Comparison of ENCODE assay signal across 8 mouse cellular contexts in the genomic region with DNA sequence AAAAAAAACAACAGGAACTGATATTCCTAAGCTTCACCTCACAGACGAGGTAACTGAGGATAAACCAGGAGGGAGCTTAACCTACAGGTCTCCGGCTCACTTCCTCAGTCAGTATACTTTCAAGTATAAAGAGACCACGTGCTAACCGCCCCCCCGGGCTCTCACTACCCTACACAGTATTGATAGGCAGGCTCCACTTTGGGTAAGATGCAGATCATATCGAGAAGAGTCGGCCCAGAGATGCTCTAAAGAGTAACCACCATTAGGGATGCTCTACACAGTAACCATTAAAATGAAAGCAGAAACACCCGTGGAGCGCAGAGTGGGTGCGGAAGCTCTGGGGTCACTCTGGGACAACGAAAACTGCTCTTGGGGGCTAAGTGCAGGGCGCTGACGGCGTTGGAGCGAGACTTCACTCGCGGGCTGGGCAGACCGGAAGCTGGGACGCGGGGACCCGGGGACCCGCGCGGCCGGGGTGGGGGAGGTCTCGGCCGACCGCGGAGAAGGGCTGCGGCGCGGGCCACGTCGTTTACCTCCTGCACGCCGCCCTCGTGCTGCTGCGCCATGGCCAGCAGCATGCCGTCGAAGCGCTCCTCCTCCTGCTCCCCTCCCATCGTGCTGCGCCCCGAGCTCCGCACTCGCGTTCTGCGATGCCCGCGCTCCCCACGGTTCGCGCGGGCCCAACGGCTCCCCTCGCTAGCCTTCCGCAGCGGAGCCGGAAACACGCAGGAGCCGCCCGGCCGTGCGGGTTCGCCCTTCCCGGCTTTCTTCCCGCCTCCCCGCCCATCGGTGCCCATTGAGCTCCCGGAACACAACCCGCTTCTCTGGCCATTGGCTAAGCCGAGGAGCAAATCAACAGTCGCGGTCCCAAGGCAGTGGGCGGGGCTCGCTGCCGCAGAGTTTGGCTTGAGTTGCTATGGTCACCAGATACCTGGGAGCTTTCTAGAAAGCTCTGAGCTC. TPM values are rescaled to one million over a fixed set of nuclear protein-coding genes. Genes with fewer than 3 reads are reported as not detected.
DNase-seq lines count a peak whose midpoint lies in the region; ATAC-seq and TF ChIP-seq lines count a peak whose summit lies in the region.

A gene (minus strand): TSS at position 725 of the 960 bp plus-strand sequence.

- under 1% methylated on average over 76 of the region's 77 CpGs for WGBS in heart, embryonic 12.5 days
- under 1% methylated on average over 68 of the region's 77 CpGs for whole genome bisulfite sequencing in kidney, postnatal 0 days
- under 1% methylated on average over 69 of the region's 77 CpGs for WGBS in liver, embryonic 11.5 days
- WGBS in stomach, embryonic 14.5 days: under 1% methylated on average over 66 of the region's 77 CpGs

- peaks cover 29% of the 10 kb centered on the region for H3K36me3 ChIP-seq in heart, embryonic 12.5 days
- peaks cover 8% of the 10 kb centered on the region; the same call in 1 of the 2 replicates for H3K36me3 ChIP-seq in kidney, postnatal 0 days (ENCODE audit: insufficient read depth, low read length)
- H3K36me3 ChIP-seq in liver, embryonic 11.5 days (ENCODE audit: control insufficient read depth, insufficient read depth, low read length): peaks cover 17% of the 10 kb centered on the region
- peaks cover 12% of the 10 kb centered on the region for H3K36me3 ChIP-seq in stomach, embryonic 14.5 days (ENCODE audit: control insufficient read depth, insufficient read depth, low read length)

- H3K9me3 ChIP-seq in heart, embryonic 12.5 days (replicated peaks): peaks cover 4% of the 10 kb centered on the region; the same call in 1 of the 2 replicates
- H3K9me3 ChIP-seq in kidney, postnatal 0 days (replicated peaks; ENCODE audit: low read length): no peaks in the 10 kb centered on the region
- no peaks in the 10 kb centered on the region for H3K9me3 ChIP-seq in liver, embryonic 11.5 days (ENCODE audit: control insufficient read depth, low read length)
- H3K9me3 ChIP-seq in stomach, embryonic 14.5 days (ENCODE audit: control insufficient read depth, low read depth, low read length): no peaks in the 10 kb centered on the region

- H3K4me2 ChIP-seq in heart, embryonic 12.5 days: peak within 1 kb of the TSS; percentile 91
- H3K4me2 ChIP-seq in kidney, postnatal 0 days (ENCODE audit: low read length): peak within 1 kb of the TSS; percentile 83
- peak within 1 kb of the TSS; percentile 96 for H3K4me2 ChIP-seq in liver, embryonic 11.5 days
- H3K4me2 ChIP-seq in stomach, embryonic 14.5 days (replicated peaks; ENCODE audit: low read depth, low read length): peak within 1 kb of the TSS; percentile 94

- H3K9ac ChIP-seq in heart, embryonic 12.5 days: peak within 1 kb of the TSS; percentile 93
- H3K9ac ChIP-seq in kidney, postnatal 0 days (ENCODE audit: low read depth, low read length): peak within 1 kb of the TSS; percentile 92
- peak within 1 kb of the TSS; percentile 80 for H3K9ac ChIP-seq in liver, embryonic 11.5 days (ENCODE audit: low read depth, low read length)
- H3K9ac ChIP-seq in stomach, embryonic 14.5 days (replicated peaks; ENCODE audit: low read depth, low read length): peak within 1 kb of the TSS; percentile 89

- H3K27ac ChIP-seq in heart, embryonic 12.5 days (ENCODE audit: poor library complexity, severe bottlenecking): peak within 1 kb of the TSS; percentile 50; the same call in 1 of the 2 replicates
- H3K27ac ChIP-seq in kidney, postnatal 0 days: peak within 1 kb of the TSS; percentile 68
- H3K27ac ChIP-seq in liver, embryonic 11.5 days (ENCODE audit: low read depth, low read length): peak within 1 kb of the TSS; percentile 72
- peak within 1 kb of the TSS; percentile 41; the same call in 1 of the 2 replicates for H3K27ac ChIP-seq in stomach, embryonic 14.5 days (ENCODE audit: low read length)

- ATAC-seq in erythroid progenitor cell, adult 5-6 weeks (replicated peaks; ENCODE audit: low FRiP score, poor library complexity, severe bottlenecking): peak; percentile 100
- ATAC-seq in heart, embryonic 12.5 days (ENCODE audit: insufficient number of reproducible peaks, low FRiP score): peak; percentile 96
- peak; percentile 98 for ATAC-seq in kidney, postnatal 0 days (replicated peaks; ENCODE audit: low FRiP score, low read depth)
- peak; percentile 97 for ATAC-seq in liver, embryonic 11.5 days (replicated peaks; ENCODE audit: low FRiP score)
- ATAC-seq in stomach, embryonic 14.5 days (ENCODE audit: insufficient number of reproducible peaks, insufficient read depth, low FRiP score, low read depth): peak; percentile 98

- peak; percentile 96 for DNase-seq in CD4-positive helper T cell, adult 2 months (ENCODE audit: low read depth, low spot score)
- DNase-seq in brain, embryonic 18.5 days (ENCODE audit: low read depth, low spot score): peak; percentile 91
- DNase-seq in kidney, postnatal 0 days (ENCODE audit: low spot score): peak; percentile 99
- DNase-seq in liver, embryonic 11.5 days (ENCODE audit: low spot score): peak; percentile 92
- peak; percentile 95 for DNase-seq in naive thymus-derived CD4-positive, alpha-beta T cell, adult 2 months (ENCODE audit: low read depth)

- 0 out of 2 replicates have a peak, but pooled peaks have one; percentile 8 for TF ChIP-seq CTCF in kidney, postnatal 0 days (IDR thresholded peaks at IDR 0.05; ENCODE audit: low read depth)

- H3K4me1 ChIP-seq in heart, embryonic 12.5 days (replicated peaks): peaks cover 18% of the 10 kb centered on the region
- H3K4me1 ChIP-seq in kidney, postnatal 0 days (replicated peaks; ENCODE audit: insufficient read depth, low read length): 0 out of 2 replicates have a peak, but pooled peaks cover 4% of the 10 kb centered on the region
- H3K4me1 ChIP-seq in liver, embryonic 11.5 days (replicated peaks; ENCODE audit: control insufficient read depth, insufficient read depth, low read length): peaks cover 16% of the 10 kb centered on the region
- H3K4me1 ChIP-seq in stomach, embryonic 14.5 days (ENCODE audit: control insufficient read depth, insufficient read depth, low read length): peaks cover 18% of the 10 kb centered on the region; the same call in 1 of the 2 replicates

- H3K27me3 ChIP-seq in heart, embryonic 12.5 days (replicated peaks): no peaks in the 10 kb centered on the region
- H3K27me3 ChIP-seq in kidney, postnatal 0 days (ENCODE audit: insufficient read depth, low read length): no peaks in the 10 kb centered on the region
- no peaks in the 10 kb centered on the region for H3K27me3 ChIP-seq in liver, embryonic 11.5 days (replicated peaks; ENCODE audit: control insufficient read depth, insufficient read depth, low read length)
- H3K27me3 ChIP-seq in stomach, embryonic 14.5 days (ENCODE audit: control insufficient read depth, insufficient read depth, low read length): no peaks in the 10 kb centered on the region

- peak within 1 kb of the TSS; percentile 93 for H3K4me3 ChIP-seq in heart, embryonic 12.5 days
- H3K4me3 ChIP-seq in kidney, postnatal 0 days (replicated peaks; ENCODE audit: low read depth, low read length): peak within 1 kb of the TSS; percentile 93
- H3K4me3 ChIP-seq in liver, embryonic 11.5 days (ENCODE audit: low read depth, low read length): peak within 1 kb of the TSS; percentile 90
- peak within 1 kb of the TSS; percentile 92 for H3K4me3 ChIP-seq in stomach, embryonic 14.5 days (ENCODE audit: low read depth, low read length)

RNA-seq across cellular contexts. Expression of the gene that starts here (rescaled TPM):
- total RNA-seq in erythroid progenitor cell, adult 5-6 weeks (2015; ENCODE audit: low replicate concordance): 57.3 and 70.0 TPM in 2 replicates
- total RNA-seq in erythroid progenitor cell, adult 5-6 weeks (2017; ENCODE audit: low replicate concordance): 55.3 and 88.5 TPM in 2 replicates
- 261 and 273 TPM in 2 replicates for polyA plus RNA-seq in heart, embryonic 12.5 days (2016; fragmentation: Nextera tagmentation; extraction: Ambion mirVana)
- 200 and 219 TPM in 2 replicates for polyA plus RNA-seq in kidney, postnatal 0 days (2015; fragmentation: Nextera tagmentation; extraction: Ambion mirVana)
- polyA plus RNA-seq in liver, embryonic 11.5 days (2014; fragmentation: Nextera tagmentation; extraction: Ambion mirVana): 362 and 377 TPM in 2 replicates
- polyA plus RNA-seq in stomach, embryonic 14.5 days (2014; fragmentation: Nextera tagmentation; extraction: Ambion mirVana): 192 and 206 TPM in 2 replicates

Comparison
In these comparisons a context has a peak if more than half of its experiments do, and no peak if none do; other contexts are left out.
1. Peak in every context shown above with its lines: DNase-seq, ATAC-seq, H3K4me3 ChIP-seq and H3K27ac ChIP-seq.